Mouse (Mus musculus) kidney, adult 11 months (tissue): ENCODE data around the gene Dnah9.
A peak's percentile ranks its signal among the peaks of the same experiment; 100 is the strongest.

Experiments used
- DNase-seq: peaks from one replicate; pipeline ENCODE4 v3.0.0; 2022

Gene Dnah9

GRCm38 (mm10) chr11:65918480-65919236 lies 249.7 kb downstream of the Dnah9 start:
- DNase-seq = no peak

GRCm38 (mm10) chr11:65909195-65909594 lies 259.2 kb downstream of the Dnah9 start:
- DNase-seq = no peak

GRCm38 (mm10) chr11:65905487-65905886 lies 262.9 kb downstream of the Dnah9 start:
- no peak for DNase-seq

- DNase-seq = no peak
Observed at GRCm38 (mm10) chr11:65903944-65904343, 264.4 kb downstream of the Dnah9 start.

GRCm38 (mm10) chr11:65881465-65881864 lies 286.9 kb downstream of the Dnah9 start:
- DNase-seq = no peak

GRCm38 (mm10) chr11:65877146-65877775 lies 291.1 kb downstream of the Dnah9 start:
- no peak for DNase-seq

- no peak for DNase-seq
Observed at GRCm38 (mm10) chr11:65861476-65861875, 306.9 kb downstream of the Dnah9 start.

- no peak for DNase-seq
Observed at GRCm38 (mm10) chr11:65852066-65852465, 316.3 kb downstream of the Dnah9 start.

- no peak for DNase-seq
Observed at GRCm38 (mm10) chr11:65846446-65846845, 321.9 kb downstream of the Dnah9 start.

GRCm38 (mm10) chr11:65838999-65839398 lies 329.4 kb downstream of the Dnah9 start:
- peak; percentile 71 for DNase-seq

GRCm38 (mm10) chr11:65824556-65824955 lies 343.8 kb downstream of the Dnah9 start:
- no peak for DNase-seq

GRCm38 (mm10) chr11:65820877-65821276 lies 347.5 kb downstream of the Dnah9 start:
- peak; percentile 32 for DNase-seq

GRCm38 (mm10) chr11:65820280-65820679 lies 348.1 kb downstream of the Dnah9 start:
- peak; percentile 22 for DNase-seq

GRCm38 (mm10) chr11:65818193-65818592 lies 350.2 kb downstream of the Dnah9 start:
- DNase-seq = no peak

- no peak for DNase-seq
Observed at GRCm38 (mm10) chr11:65816237-65816636, 352.1 kb downstream of the Dnah9 start.

- no peak for DNase-seq
Observed at GRCm38 (mm10) chr11:65814381-65814780, 354.0 kb downstream of the Dnah9 start.

GRCm38 (mm10) chr11:65812088-65812487 lies 356.3 kb downstream of the Dnah9 start:
- DNase-seq = no peak

- no peak for DNase-seq
Observed at GRCm38 (mm10) chr11:65807601-65808000, 360.8 kb downstream of the Dnah9 start.

- peak; percentile 89 for DNase-seq
Observed at GRCm38 (mm10) chr11:65806909-65807504, 361.3 kb downstream of the Dnah9 start, which contains the start of gene Zkscan6. Gene Zkscan6 (plus strand): TSS chr11:65807175.

GRCm38 (mm10) chr11:65806321-65806904 lies 361.9 kb downstream of the Dnah9 start:
- DNase-seq = no peak

- DNase-seq = no peak
Observed at GRCm38 (mm10) chr11:65801899-65802298, 366.5 kb downstream of the Dnah9 start.

- no peak for DNase-seq
Observed at GRCm38 (mm10) chr11:65795896-65796295, 372.5 kb downstream of the Dnah9 start.

- no peak for DNase-seq
Observed at GRCm38 (mm10) chr11:65794428-65795219, 373.7 kb downstream of the Dnah9 start.
